Mouse (Mus musculus): ENCODE measurements around the gene Klhdc7b.

The Klhdc7b gene

GRCm38 (mm10) chr15:89374801-89375534, 9.7 kb upstream of the Klhdc7b start:
- DNase-seq (ENCODE audit: low read depth, low spot score), result no peak

GRCm38 (mm10) chr15:89376040-89376439, 8.7 kb upstream of the Klhdc7b start:
- no peak for DNase-seq (ENCODE audit: low read depth, low spot score)

- DNase-seq (ENCODE audit: low read depth, low spot score), result no peak
Measured at GRCm38 (mm10) chr15:89376957-89377356, 7.8 kb upstream of the Klhdc7b start, which contains the start of gene Tymp. Tymp (minus strand) TSS chr15:89377039.

- no peak for DNase-seq (ENCODE audit: low read depth, low spot score)
Measured at GRCm38 (mm10) chr15:89377362-89377761, 7.4 kb upstream of the Klhdc7b start.

GRCm38 (mm10) chr15:89377938-89378828, 6.5 kb upstream of the Klhdc7b start:
- no peak for DNase-seq (ENCODE audit: low read depth, low spot score)

GRCm38 (mm10) chr15:89378831-89379401, 5.8 kb upstream of the Klhdc7b start, which contains the start of gene Odf3b:
Odf3b (minus strand) TSS chr15:89379282.
- DNase-seq (ENCODE audit: low read depth, low spot score), result no peak

GRCm38 (mm10) chr15:89379429-89379828, 5.3 kb upstream of the Klhdc7b start:
- no peak for DNase-seq (ENCODE audit: low read depth, low spot score)

GRCm38 (mm10) chr15:89387127-89387526, 2.4 kb downstream of the Klhdc7b start:
- peak; percentile 34 for DNase-seq (ENCODE audit: low read depth, low spot score)

GRCm38 (mm10) chr15:89390081-89390480, 5.4 kb downstream of the Klhdc7b start:
- DNase-seq (ENCODE audit: low read depth, low spot score), result no peak

GRCm38 (mm10) chr15:89396883-89397282, 12.2 kb downstream of the Klhdc7b start:
- no peak for DNase-seq (ENCODE audit: low read depth, low spot score)

- DNase-seq (ENCODE audit: low read depth, low spot score), result no peak
Measured at GRCm38 (mm10) chr15:89398146-89398545, 13.4 kb downstream of the Klhdc7b start.

GRCm38 (mm10) chr15:89399716-89400115, 15.0 kb downstream of the Klhdc7b start:
- DNase-seq (ENCODE audit: low read depth, low spot score), result no peak

- no peak for DNase-seq (ENCODE audit: low read depth, low spot score)
Measured at GRCm38 (mm10) chr15:89402471-89402870, 17.8 kb downstream of the Klhdc7b start.

- DNase-seq (ENCODE audit: low read depth, low spot score), result no peak
Measured at GRCm38 (mm10) chr15:89404831-89405623, 20.3 kb downstream of the Klhdc7b start.

GRCm38 (mm10) chr15:89406691-89407090, 22.0 kb downstream of the Klhdc7b start:
- DNase-seq (ENCODE audit: low read depth, low spot score), result no peak

GRCm38 (mm10) chr15:89410118-89410517, 25.4 kb downstream of the Klhdc7b start, which contains the start of gene Syce3:
Syce3 (minus strand) TSS chr15:89410503.
- DNase-seq (ENCODE audit: low read depth, low spot score), result no peak

GRCm38 (mm10) chr15:89415282-89415681, 30.6 kb downstream of the Klhdc7b start:
- no peak for DNase-seq (ENCODE audit: low read depth, low spot score)

GRCm38 (mm10) chr15:89421938-89422337, 37.2 kb downstream of the Klhdc7b start:
- DNase-seq (ENCODE audit: low read depth, low spot score), result no peak

GRCm38 (mm10) chr15:89424621-89425020, 39.9 kb downstream of the Klhdc7b start:
- no peak for DNase-seq (ENCODE audit: low read depth, low spot score)

GRCm38 (mm10) chr15:89425711-89426121, 41.0 kb downstream of the Klhdc7b start, which contains the start of gene Cpt1b:
Cpt1b (minus strand) TSS chr15:89425863.
- DNase-seq (ENCODE audit: low read depth, low spot score), result no peak

GRCm38 (mm10) chr15:89426716-89427115, 42.0 kb downstream of the Klhdc7b start:
- no peak for DNase-seq (ENCODE audit: low read depth, low spot score)
